Mouse (Mus musculus): Measurements from ENCODE around the gene Rab21.

DNA sequence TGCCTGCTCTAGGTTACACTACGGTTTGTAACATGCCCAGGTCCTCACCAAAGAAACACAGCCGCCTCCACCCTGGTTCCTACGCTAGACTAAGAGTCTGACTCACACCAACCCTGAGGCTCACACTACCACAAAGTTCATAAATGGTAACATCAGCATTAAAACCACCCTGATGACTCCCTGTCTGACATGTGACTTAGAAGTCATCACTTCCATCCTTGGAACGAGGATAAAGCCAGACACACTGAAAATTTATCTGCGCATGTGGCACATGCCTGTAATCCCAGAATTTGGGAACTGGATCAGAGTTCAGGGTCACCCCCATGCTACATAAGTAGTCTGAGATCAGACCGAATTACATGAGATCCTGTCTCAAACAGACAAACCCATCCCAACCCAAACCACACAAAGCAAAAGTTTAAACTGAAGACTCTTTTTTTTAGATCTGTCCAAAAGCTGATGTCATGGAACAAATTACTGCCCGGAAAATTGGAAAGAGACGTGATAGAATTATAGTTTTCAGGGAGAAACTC lies 17.1 kb upstream of the Rab21 start:
- TF ChIP-seq POLR2A (IDR thresholded peaks at IDR 0.05; ENCODE audit: extremely low read depth, insufficient read depth, low read length) (no peak), CTCF (IDR thresholded peaks at IDR 0.05; ENCODE audit: extremely low read depth, insufficient read depth, low read length) (no peak)

Data from cortical plate, adult 2 months (tissue).